Mouse (Mus musculus) ES-Bruce4 (cell line): ENCODE measurements around the gene Rgs12. TPM values are rescaled to one million over a fixed set of nuclear protein-coding genes. Genes with fewer than 3 reads are reported as not detected.

Experiments
- H3K27ac ChIP-seq: 2 replicates; pipeline ENCODE4 v1.5.1; 2012; ENCODE audit warnings: low read length, inconsistent platforms; ENCODE audit not compliant: insufficient read depth
- H3K27me3 ChIP-seq: 2 replicates; pipeline ENCODE4 v1.6.1; 2012; ENCODE audit warnings: mild to moderate bottlenecking, low read length, inconsistent platforms; ENCODE audit not compliant: control insufficient read depth, poor library complexity, insufficient read depth, severe bottlenecking
- H3K36me3 ChIP-seq: 2 replicates; pipeline ENCODE4 v1.6.1; 2012; ENCODE audit warnings: inconsistent platforms, mild to moderate bottlenecking, low read length, moderate library complexity; ENCODE audit not compliant: control insufficient read depth, poor library complexity, insufficient read depth, severe bottlenecking
- H3K4me1 ChIP-seq: one replicate; pipeline ENCODE4 v1.8.1; 2011; ENCODE audit warnings: low read length; ENCODE audit not compliant: control insufficient read depth, insufficient read depth
- H3K4me3 ChIP-seq: 2 replicates; pipeline ENCODE4 v1.5.1; 2011; ENCODE audit warnings: low read depth, mild to moderate bottlenecking, low read length
- H3K9ac ChIP-seq: 2 replicates; pipeline ENCODE4 v1.6.1; 2012; ENCODE audit warnings: low read depth, mild to moderate bottlenecking, inconsistent platforms; ENCODE audit not compliant: poor library complexity, severe bottlenecking
- H3K9me3 ChIP-seq: replicated peaks from 2 replicates; pipeline ENCODE4 v1.6.1; 2012; ENCODE audit warnings: mild to moderate bottlenecking, low read length, inconsistent platforms; ENCODE audit not compliant: control insufficient read depth, poor library complexity, insufficient read depth, severe bottlenecking
- CTCF ChIP-seq: IDR thresholded peaks from one replicate; pipeline ENCODE4 v1.8.1; 2011; ENCODE audit warnings: low read depth, low read length
- EP300 ChIP-seq: IDR thresholded peaks from 2 replicates; pipeline ENCODE4 v1.6.1; 2011; ENCODE audit warnings: low read depth, low read length; ENCODE audit not compliant: insufficient read depth
- POLR2A ChIP-seq: IDR thresholded peaks from one replicate; pipeline ENCODE4 v1.8.1; 2011; ENCODE audit warnings: low read length; ENCODE audit not compliant: insufficient read depth
- polyA plus RNA-seq: library from polyadenylated mRNA; stranded (reverse); fragments of >200 nt; gene quantifications from 2 replicates; pipeline ENCODE4 v1.2.4, GENCODE M21; 2011; ENCODE audit warnings: low read depth; ENCODE audit not compliant: missing spikeins, insufficient read depth, insufficient read length

The Rgs12 gene
- polyA plus RNA-seq, 1 experiment, result 23.4 TPM

- no peak within 1 kb of the TSS for H3K27ac ChIP-seq
- TF ChIP-seq EP300 (no peak), POLR2A (no peak), CTCF (no peak)
- no peak within 1 kb of the TSS for H3K9ac ChIP-seq
- H3K36me3 ChIP-seq, result peaks cover 6% of the 10 kb centered on the region
- no peaks in the 10 kb centered on the region for H3K9me3 ChIP-seq
- H3K4me1 ChIP-seq, result no peaks in the 10 kb centered on the region
- H3K4me3 ChIP-seq, result no peak within 1 kb of the TSS
- H3K27me3 ChIP-seq, result no peaks in the 10 kb centered on the region
These were observed 41.1 kb upstream of the Rgs12 start, which contains the start of gene Msantd1 for GRCm38 (mm10) chr5:34907910-34908725. Gene Msantd1, plus strand, starts transcription at chr5:34908012.

GRCm38 (mm10) chr5:34908726-34909633 is 40.3 kb upstream of the Rgs12 start:
- Histone ChIP-seq H3K4me1 (no peaks in the 10 kb centered on the region), H3K9me3 (no peaks in the 10 kb centered on the region), H3K27me3 (no peaks in the 10 kb centered on the region), H3K27ac (no peak overlapping the region), H3K36me3 (peaks cover 6% of the 10 kb centered on the region), H3K4me3 (no peak overlapping the region), H3K9ac (no peak overlapping the region)
- TF ChIP-seq EP300 (no peak), CTCF (no peak), POLR2A (no peak)

GRCm38 (mm10) chr5:34909634-34910503 is 39.4 kb upstream of the Rgs12 start:
- no peak overlapping the region for H3K4me3 ChIP-seq
- H3K27me3 ChIP-seq, result no peaks in the 10 kb centered on the region
- peaks cover 6% of the 10 kb centered on the region for H3K36me3 ChIP-seq
- no peak overlapping the region for H3K9ac ChIP-seq
- no peaks in the 10 kb centered on the region for H3K4me1 ChIP-seq
- no peak overlapping the region for H3K27ac ChIP-seq
- no peaks in the 10 kb centered on the region for H3K9me3 ChIP-seq
- TF ChIP-seq CTCF (no peak), POLR2A (no peak), EP300 (no peak)

- no peak overlapping the region for H3K27ac ChIP-seq
- H3K9me3 ChIP-seq, result no peaks in the 10 kb centered on the region
- no peaks in the 10 kb centered on the region for H3K4me1 ChIP-seq
- no peak overlapping the region for H3K9ac ChIP-seq
- no peak overlapping the region for H3K4me3 ChIP-seq
- H3K27me3 ChIP-seq, result no peaks in the 10 kb centered on the region
- TF ChIP-seq CTCF (no peak), EP300 (no peak), POLR2A (no peak)
- H3K36me3 ChIP-seq, result peaks cover 4% of the 10 kb centered on the region; the same call in 1 of the 2 replicates
These were observed 38.8 kb upstream of the Rgs12 start for GRCm38 (mm10) chr5:34910504-34910815.

- Histone ChIP-seq H3K27ac (no peak overlapping the region), H3K36me3 (no peaks in the 10 kb centered on the region), H3K9ac (no peak overlapping the region), H3K9me3 (no peaks in the 10 kb centered on the region), H3K27me3 (no peaks in the 10 kb centered on the region), H3K4me1 (no peaks in the 10 kb centered on the region), H3K4me3 (no peak overlapping the region)
- TF ChIP-seq CTCF (peak; percentile 91), EP300 (no peak), POLR2A (no peak)
These were observed 33.4 kb upstream of the Rgs12 start for GRCm38 (mm10) chr5:34915801-34916200.
